Mouse (Mus musculus): ENCODE measurements at regions not wholly inside any gene's neighbourhood (a gene's known extent, or its start where the extent isn't known, plus 50 kb on each side); places are given as distances from the start of the nearest gene placed in this dataset.

DNA sequence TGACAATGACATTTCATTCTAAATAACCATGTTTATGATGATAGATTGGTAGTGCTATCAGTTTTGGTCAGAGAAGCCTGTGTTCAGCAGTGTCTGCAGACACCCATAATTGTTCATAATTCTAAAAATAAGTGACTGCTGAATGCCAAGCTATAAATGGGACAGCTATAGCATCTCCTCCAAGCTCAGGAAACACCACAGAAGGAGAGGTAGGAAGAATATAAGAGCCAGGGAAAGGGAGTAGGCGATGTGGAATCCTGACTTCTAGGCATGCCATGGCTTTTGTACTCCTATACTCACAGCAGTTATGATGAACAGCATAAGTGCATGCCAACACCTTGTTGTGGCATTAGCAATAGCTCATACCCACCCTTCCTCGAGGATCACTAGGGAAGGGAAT is 429.4 kb downstream of the Ptprc start:
- Histone ChIP-seq H3K27me3 (replicated peaks) (no peaks in the 10 kb centered on the region), H3K4me1 (no peaks in the 10 kb centered on the region), H3K9me3 (no peaks in the 10 kb centered on the region), H3K4me3 (replicated peaks) (no peak overlapping the region), H3K36me3 (replicated peaks; ENCODE audit: low read length) (no peaks in the 10 kb centered on the region)
- TF ChIP-seq FLI1 (IDR thresholded peaks at IDR 0.05; ENCODE audit: low read length) = no peak
- TF ChIP-seq GATA1 (IDR thresholded peaks at IDR 0.05; ENCODE audit: borderline replicate concordance, low read length) = no peak

DNA sequence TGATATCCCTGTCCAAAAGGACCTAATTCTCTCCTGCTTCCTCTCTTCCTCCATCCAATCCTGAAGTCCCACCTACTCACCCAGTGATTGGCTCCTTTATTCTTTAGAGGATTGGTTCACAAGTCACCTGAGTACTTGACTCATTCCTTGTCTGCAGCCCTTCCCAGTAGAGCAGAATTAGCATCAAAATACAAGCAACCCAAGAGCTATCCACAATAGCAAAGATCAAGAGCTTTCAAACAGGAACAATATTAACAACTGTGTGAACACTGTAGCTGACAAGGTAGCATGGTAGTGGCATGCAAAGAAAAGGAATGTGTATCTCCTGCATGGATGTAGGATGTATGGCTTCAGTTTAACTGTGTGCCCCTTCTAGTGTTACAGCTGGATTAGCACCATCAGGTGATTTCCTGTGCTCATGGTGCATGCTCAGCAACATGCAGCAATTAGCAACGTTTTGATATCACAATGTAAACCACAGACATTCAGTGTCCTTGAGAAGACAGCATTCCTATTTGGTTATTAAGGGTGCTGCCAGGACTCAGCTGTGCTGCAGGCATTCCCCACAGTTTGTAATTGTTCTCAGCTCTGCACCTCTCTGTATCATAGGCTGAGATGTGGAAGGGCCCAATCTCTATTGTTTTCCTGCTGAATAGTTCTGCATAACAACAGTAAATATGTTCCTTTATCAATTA is 437.2 kb downstream of the Ptprc start:
- no peak for TF ChIP-seq FLI1 (IDR thresholded peaks at IDR 0.05; ENCODE audit: low read length)
- no peak for TF ChIP-seq GATA1 (IDR thresholded peaks at IDR 0.05; ENCODE audit: borderline replicate concordance, low read length)
- no peak overlapping the region for H3K4me3 ChIP-seq (replicated peaks)
- no peaks in the 10 kb centered on the region for H3K4me1 ChIP-seq
- H3K27me3 ChIP-seq (replicated peaks) = no peaks in the 10 kb centered on the region
- no peaks in the 10 kb centered on the region for H3K9me3 ChIP-seq
- no peaks in the 10 kb centered on the region for H3K36me3 ChIP-seq (replicated peaks; ENCODE audit: low read length)

DNA sequence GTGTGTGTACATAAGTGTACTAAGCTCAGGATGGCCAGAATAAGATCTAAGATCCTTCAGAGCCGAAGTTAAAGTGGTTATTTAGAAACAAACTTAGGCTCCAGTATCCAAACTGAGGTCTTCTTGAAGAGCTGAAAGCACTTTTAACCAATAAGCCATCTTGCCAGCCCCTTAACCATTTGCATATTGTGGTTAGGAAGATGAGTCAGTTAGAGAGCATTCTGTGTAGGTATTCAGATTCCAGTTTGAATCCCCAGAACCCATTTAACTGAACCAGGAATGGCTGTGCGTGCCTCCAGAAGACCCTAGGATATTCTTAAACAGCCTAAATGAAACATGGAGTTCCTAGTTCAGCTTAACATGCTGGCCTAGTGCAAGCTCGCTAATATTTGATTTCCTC is 471.6 kb downstream of the Ptprc start:
- Histone ChIP-seq H3K36me3 (replicated peaks; ENCODE audit: low read length) (no peaks in the 10 kb centered on the region), H3K9me3 (peaks cover 4% of the 10 kb centered on the region; the same call in 1 of the 2 replicates), H3K4me3 (replicated peaks) (no peak overlapping the region), H3K27me3 (replicated peaks) (no peaks in the 10 kb centered on the region), H3K4me1 (no peaks in the 10 kb centered on the region)
- TF ChIP-seq GATA1 (IDR thresholded peaks at IDR 0.05; ENCODE audit: borderline replicate concordance, low read length) (no peak), FLI1 (IDR thresholded peaks at IDR 0.05; ENCODE audit: low read length) (no peak)

DNA sequence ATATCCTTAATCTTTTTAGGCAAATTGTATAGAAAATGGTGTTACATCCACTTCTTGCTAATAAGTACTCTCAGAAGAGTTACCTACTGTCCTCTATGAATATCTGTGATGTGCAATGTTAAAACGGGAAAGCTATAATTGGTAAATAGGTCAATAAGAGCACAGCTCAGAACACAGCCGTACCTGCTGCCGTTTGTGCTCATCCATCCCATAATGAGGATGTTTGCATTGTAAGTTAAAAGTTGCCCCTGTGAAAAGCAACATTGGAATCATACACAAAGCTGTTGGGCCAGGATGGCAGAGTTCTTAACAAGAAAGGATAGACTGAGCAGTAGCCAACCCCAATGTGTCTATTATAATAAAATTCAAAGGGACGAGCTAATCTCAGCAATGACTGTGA is 476.6 kb downstream of the Ptprc start:
- Histone ChIP-seq H3K36me3 (replicated peaks; ENCODE audit: low read length) (no peaks in the 10 kb centered on the region), H3K4me1 (no peaks in the 10 kb centered on the region), H3K27me3 (replicated peaks) (no peaks in the 10 kb centered on the region), H3K9me3 (no peaks in the 10 kb centered on the region), H3K4me3 (replicated peaks) (no peak overlapping the region)
- TF ChIP-seq GATA1 (IDR thresholded peaks at IDR 0.05; ENCODE audit: borderline replicate concordance, low read length) (no peak), FLI1 (IDR thresholded peaks at IDR 0.05; ENCODE audit: low read length) (no peak)

DNA sequence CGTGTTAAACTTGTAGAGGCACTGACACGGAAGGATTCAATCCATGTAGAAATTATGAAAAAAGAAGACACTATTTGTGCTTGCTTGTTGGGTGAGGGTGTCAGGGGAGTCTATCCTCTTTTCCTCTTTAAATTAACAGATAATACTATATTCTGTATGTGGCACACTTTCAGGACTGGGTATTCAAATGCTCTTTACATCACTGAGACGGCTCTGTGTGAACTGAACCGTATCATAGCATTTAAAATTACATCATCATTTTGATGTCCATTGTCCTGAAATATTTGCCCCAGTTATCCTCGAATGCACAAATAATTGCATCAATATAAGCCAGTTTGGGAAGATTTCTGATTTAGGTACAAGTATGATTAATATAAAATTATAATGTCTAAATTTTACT is 478.2 kb downstream of the Ptprc start:
- Histone ChIP-seq H3K9me3 (no peaks in the 10 kb centered on the region), H3K36me3 (replicated peaks; ENCODE audit: low read length) (no peaks in the 10 kb centered on the region), H3K4me3 (replicated peaks) (no peak overlapping the region), H3K27me3 (replicated peaks) (no peaks in the 10 kb centered on the region), H3K4me1 (no peaks in the 10 kb centered on the region)
- TF ChIP-seq GATA1 (IDR thresholded peaks at IDR 0.05; ENCODE audit: borderline replicate concordance, low read length) (no peak), FLI1 (IDR thresholded peaks at IDR 0.05; ENCODE audit: low read length) (no peak)

DNA sequence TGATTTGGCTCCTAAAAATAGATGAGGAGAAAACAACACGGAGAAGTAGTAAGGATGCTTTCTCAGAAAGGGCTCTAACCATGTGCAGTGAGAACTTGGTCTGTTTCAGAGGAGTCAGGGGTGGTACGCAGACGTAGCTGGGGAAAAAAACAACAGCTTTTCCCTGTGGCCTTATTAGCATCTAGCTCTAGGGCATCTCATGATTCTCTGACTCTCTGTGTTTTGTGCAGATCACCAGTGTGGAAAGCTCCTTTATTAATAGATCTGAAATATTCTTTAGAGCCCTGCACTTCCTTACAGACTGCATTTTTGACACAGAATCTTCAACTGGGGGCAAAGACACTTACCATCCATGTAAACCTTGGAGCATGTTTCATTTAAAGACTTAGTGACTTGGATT is 478.7 kb downstream of the Ptprc start:
- TF ChIP-seq GATA1 (IDR thresholded peaks at IDR 0.05; ENCODE audit: borderline replicate concordance, low read length) (no peak), FLI1 (IDR thresholded peaks at IDR 0.05; ENCODE audit: low read length) (no peak)
- no peak overlapping the region for H3K4me3 ChIP-seq (replicated peaks)
- no peaks in the 10 kb centered on the region for H3K4me1 ChIP-seq
- H3K27me3 ChIP-seq (replicated peaks) = no peaks in the 10 kb centered on the region
- H3K36me3 ChIP-seq (replicated peaks; ENCODE audit: low read length) = no peaks in the 10 kb centered on the region
- H3K9me3 ChIP-seq = no peaks in the 10 kb centered on the region

DNA sequence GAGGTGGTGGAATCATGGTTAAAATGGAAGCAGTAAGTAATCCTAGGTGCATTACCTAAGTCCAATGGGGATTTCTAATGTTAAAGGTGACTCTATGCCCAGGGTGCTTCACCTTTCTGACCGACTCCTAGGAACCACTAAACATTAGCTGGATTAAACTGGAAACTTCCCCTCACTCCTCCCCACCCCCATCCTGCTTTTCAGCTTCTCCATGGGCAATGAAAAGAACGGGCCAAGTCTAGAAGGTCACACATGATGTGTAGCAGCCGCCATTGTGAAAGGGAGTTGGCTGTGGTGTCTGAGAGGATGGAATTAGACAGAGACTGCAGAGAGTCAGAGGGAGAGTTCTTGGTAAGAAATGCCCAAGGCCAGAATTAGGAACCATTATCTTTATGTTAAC is 479.8 kb downstream of the Ptprc start:
- no peaks in the 10 kb centered on the region for H3K4me1 ChIP-seq
- H3K9me3 ChIP-seq = no peaks in the 10 kb centered on the region
- TF ChIP-seq FLI1 (IDR thresholded peaks at IDR 0.05; ENCODE audit: low read length) (no peak), GATA1 (IDR thresholded peaks at IDR 0.05; ENCODE audit: borderline replicate concordance, low read length) (no peak)
- no peaks in the 10 kb centered on the region for H3K36me3 ChIP-seq (replicated peaks; ENCODE audit: low read length)
- no peaks in the 10 kb centered on the region for H3K27me3 ChIP-seq (replicated peaks)
- H3K4me3 ChIP-seq (replicated peaks) = no peak overlapping the region

DNA sequence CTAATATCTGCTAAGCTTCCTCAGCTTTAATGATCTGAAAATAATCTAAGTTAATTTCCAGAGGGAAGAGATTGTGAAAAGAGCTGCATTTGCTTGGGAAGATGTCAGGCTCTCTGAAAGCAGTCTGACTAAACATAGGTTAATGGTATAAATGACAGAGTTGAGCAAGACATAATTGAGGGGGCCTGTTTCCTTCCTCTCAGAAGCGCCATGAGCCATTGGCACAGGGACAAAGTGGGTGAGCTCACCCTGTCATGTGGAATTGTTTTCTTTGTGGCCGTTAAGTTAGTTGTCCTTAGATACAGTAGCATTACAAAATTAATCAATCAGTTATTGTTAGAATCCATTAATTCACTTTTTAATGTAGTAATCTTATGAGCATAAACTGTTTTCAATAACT is 483.0 kb downstream of the Ptprc start:
- H3K27me3 ChIP-seq (replicated peaks) = no peaks in the 10 kb centered on the region
- H3K4me1 ChIP-seq = no peaks in the 10 kb centered on the region
- TF ChIP-seq GATA1 (IDR thresholded peaks at IDR 0.05; ENCODE audit: borderline replicate concordance, low read length) (no peak), FLI1 (IDR thresholded peaks at IDR 0.05; ENCODE audit: low read length) (no peak)
- H3K36me3 ChIP-seq (replicated peaks; ENCODE audit: low read length) = no peaks in the 10 kb centered on the region
- no peak overlapping the region for H3K4me3 ChIP-seq (replicated peaks)
- no peaks in the 10 kb centered on the region for H3K9me3 ChIP-seq

DNA sequence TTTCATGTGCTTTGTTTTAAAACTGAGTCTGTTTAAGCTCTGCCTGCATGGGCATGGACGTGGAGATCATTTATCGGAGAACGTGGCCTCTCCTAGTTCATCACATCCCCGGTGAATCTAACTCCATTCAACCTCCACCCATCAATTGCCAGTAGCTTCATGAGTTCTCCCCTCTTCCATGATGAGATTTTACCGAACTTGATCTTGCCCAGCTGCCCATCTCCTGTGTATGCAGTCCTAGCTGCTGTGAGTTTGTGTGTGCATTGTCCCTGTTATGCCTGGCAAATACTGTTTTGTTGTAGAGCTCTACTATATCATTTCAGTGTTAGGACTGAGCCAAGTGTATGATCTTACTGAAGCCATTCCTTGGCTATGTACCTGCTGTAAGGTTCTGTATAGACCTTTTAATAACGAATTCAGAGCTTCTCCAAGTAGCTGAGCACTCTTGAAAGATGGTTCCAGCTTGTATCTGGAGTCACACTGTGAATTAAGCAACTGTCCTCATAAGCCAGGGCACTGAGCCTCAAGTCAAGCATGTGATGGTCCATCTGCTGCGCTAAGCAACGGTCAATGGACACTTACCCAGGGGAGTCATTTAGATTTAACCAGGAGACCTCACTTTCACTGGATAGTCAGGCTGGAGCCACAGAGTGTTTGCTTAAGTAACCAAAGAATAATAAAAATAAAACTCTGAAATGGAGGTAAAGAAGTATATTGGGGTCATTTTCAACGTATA is 484.5 kb downstream of the Ptprc start:
- Histone ChIP-seq H3K27me3 (replicated peaks) (no peaks in the 10 kb centered on the region), H3K4me3 (replicated peaks) (no peak overlapping the region), H3K4me1 (no peaks in the 10 kb centered on the region), H3K36me3 (replicated peaks; ENCODE audit: low read length) (no peaks in the 10 kb centered on the region), H3K9me3 (no peaks in the 10 kb centered on the region)
- no peak for TF ChIP-seq FLI1 (IDR thresholded peaks at IDR 0.05; ENCODE audit: low read length)
- no peak for TF ChIP-seq GATA1 (IDR thresholded peaks at IDR 0.05; ENCODE audit: borderline replicate concordance, low read length)

DNA sequence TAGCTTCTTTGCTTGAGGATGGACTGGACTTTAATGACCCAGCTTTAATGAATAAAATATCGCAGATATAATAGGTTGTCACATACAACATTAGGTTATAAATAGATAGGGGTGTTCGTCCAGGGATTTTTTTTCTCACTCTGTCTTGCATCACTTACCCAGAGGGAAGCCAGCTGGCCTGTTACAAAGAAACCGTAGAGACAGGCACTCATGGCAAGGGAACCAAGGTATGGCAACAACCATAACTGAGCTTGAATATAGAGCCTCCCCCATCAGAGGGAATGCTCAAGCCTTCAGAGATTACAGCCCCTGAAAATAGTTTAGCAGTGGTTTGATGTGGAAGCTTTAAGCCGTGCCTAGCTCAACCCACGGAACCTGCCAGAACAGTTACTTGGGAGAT is 504.9 kb downstream of the Ptprc start:
- H3K4me3 ChIP-seq (replicated peaks) = no peak overlapping the region
- no peaks in the 10 kb centered on the region; the same call in 1 of the 2 replicates for H3K9me3 ChIP-seq
- no peaks in the 10 kb centered on the region for H3K36me3 ChIP-seq (replicated peaks; ENCODE audit: low read length)
- TF ChIP-seq FLI1 (IDR thresholded peaks at IDR 0.05; ENCODE audit: low read length) = no peak
- no peak for TF ChIP-seq GATA1 (IDR thresholded peaks at IDR 0.05; ENCODE audit: borderline replicate concordance, low read length)
- H3K4me1 ChIP-seq = no peaks in the 10 kb centered on the region
- H3K27me3 ChIP-seq (replicated peaks) = no peaks in the 10 kb centered on the region
